Mouse (Mus musculus) ovary, postnatal 36 days (tissue): ENCODE results near the gene Spc24.
"Not testable (repeated sequence)": the region's sequence is repeated elsewhere in the genome, so short reads cannot be mapped to it uniquely, and the experiment has no call there.

Experiments
- DNase-seq: peaks from one replicate; pipeline ENCODE4 v3.0.0; 2022; ENCODE audit warnings: low spot score, mixed read lengths

Gene Spc24

DNA sequence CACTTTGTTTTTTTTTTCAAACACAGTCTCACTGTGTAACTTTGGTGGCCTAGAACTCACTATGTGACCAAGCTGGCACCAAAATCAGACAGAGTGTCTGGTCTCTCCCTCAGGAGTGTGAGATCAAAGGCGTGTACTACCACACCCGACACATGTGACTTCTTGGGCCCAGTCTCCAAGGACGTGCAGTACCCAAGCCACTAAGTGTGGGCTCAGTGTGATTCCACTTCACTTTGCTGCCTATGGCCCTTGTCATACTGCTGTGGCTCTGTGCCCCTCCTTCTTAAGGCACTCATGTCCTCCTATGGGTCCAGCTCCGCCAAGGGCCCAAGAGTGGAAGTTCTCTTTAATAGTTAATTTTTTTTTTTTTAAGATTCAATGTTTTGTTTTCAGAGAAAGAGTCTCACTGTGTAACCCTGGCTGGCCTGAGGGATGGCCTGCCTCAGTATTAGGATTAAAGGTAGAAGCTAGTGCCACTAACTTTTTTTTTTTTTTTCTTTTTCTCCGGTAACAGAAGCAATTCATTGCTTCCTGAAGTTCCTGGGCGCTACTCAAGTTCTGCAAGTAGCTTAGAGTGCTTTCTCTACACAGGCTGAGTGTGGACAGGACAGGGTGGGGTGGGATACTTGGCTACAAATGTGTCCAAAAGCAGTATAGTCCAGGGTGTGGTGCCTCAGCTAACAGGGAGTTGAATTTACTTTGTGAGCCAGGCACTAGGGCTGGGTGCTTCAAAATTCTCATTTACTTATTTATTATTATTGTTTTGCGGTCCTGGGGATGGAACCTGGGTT is 24.6 kb upstream of the Spc24 start:
- no peak for DNase-seq

DNA sequence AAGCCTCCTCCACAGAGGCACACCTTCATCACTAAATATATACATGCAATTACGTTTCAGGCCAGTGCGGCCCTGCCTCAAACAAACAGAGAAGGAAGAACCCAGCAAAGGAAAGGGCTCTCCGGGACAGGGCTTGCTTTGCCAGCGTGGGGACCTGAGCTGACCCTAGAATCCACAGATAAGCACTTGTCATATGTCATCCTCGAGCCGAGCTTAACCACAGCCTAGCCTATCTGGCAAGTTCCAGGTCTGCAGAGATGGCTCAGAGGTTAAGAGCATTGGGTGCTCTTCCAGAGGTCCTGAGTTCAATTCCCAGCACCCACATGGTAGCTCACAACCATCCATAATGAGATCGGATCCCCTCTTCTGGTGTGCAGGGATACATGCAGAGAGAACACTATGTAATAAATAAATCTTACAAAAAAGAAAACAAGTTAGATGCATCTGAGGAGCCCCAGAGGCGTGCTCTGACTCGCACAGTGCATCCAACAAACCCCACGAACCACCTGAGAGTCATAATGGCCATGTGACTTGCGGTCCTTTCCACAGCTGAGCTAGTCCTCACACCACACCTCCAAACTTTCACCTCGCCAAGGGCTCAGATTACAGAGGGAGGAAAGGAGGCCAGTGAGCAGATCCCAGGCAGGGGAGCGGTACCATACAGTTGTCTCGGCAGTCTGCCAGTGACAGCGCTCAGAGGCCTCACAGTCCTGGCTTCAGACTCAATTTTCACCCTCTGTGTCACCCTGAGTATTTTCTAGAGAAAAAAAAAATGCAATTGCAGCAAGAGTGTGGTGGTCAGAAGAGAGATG is 21.8 kb upstream of the Spc24 start:
- DNase-seq = no peak

DNA sequence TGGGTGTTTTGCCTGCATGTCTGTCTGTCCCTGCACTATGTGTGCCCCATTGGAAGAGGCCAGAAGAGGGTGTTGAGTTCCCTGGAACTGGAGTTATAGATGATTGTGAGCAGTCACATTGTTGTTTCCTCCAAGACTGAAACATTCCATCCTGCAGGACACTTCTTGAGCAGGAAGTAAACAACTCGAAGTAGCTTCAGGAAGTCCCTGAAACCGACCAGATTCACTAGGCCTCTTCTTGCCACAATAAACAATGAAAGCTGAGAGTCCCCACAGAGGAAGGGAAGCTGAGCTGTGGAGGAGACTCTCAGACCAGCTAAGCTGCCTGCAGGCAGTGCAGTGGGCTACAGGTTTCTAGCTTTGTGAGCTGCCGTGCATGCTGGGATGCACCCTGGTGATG is 17.6 kb upstream of the Spc24 start:
- no peak for DNase-seq

DNA sequence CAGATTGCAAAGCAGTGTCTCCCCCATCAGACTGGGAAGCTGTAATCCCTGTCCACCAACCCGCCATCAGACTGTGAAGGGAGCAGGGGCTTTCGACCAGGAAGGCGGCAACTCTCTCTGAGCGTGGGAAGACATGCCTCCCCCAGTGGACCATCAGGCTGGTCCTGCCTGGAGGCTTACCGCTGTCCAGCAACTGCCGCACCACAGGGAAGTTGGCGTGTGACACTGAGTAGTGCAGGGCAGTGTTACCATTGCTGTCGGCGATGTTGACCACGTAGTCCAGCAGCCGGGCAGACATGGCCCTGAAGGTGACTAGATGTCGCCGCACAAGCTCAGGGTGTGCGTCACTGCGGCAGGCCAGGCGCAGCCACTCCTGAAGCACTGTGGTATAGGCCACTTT is 14.2 kb upstream of the Spc24 start:
- no peak for DNase-seq

DNA sequence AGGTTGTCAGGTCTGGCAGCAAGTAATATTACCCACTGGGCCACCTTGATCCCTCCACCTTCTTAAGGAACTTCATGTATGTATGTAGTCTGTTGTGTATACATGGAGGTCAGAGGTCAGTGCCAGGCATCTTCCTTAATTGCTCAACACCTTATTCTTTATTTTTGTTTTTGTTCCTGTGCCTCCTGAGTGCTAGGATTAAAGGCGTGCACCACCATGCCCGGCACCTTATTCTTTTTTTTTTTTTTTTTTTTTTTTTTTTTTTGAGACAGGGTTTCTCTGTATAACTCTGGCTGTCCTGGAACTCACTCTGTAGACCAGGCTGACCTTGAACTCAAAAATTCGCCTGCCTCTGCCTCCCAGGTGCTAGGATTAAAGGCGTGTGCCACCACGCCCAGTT is 13.3 kb upstream of the Spc24 start:
- DNase-seq = not testable (repeated sequence)

DNA sequence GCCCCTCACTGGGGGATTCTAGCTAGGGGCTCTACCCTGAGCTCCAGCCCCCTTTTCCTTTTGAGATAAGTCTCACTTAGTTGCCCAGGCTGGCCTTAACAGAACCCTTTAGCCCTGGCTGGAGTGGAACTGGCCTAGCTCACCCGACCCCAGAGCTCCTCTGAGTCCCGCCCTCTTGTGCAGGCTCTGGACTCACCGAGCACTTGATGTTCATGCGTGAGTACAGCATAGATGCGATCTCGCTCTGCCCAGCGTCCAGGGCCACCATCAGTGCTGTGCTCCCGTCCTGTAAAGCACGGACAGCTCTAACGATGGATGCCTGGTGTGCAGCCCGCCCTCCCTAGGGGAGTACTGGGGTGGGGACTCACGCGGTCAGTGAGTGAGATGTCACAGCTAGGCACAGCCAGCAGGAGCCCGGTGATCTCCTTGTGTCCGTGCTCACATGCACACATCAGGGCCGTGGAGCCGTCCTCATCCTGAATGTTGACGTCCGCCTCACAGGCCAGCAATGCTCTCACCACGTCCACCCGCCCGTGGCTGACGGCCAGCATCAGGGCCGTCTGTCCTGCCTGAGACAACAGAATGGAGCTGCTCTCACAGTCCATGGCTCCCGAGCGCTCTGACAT is 9.6 kb upstream of the Spc24 start:
- DNase-seq = peak; percentile 54

DNA sequence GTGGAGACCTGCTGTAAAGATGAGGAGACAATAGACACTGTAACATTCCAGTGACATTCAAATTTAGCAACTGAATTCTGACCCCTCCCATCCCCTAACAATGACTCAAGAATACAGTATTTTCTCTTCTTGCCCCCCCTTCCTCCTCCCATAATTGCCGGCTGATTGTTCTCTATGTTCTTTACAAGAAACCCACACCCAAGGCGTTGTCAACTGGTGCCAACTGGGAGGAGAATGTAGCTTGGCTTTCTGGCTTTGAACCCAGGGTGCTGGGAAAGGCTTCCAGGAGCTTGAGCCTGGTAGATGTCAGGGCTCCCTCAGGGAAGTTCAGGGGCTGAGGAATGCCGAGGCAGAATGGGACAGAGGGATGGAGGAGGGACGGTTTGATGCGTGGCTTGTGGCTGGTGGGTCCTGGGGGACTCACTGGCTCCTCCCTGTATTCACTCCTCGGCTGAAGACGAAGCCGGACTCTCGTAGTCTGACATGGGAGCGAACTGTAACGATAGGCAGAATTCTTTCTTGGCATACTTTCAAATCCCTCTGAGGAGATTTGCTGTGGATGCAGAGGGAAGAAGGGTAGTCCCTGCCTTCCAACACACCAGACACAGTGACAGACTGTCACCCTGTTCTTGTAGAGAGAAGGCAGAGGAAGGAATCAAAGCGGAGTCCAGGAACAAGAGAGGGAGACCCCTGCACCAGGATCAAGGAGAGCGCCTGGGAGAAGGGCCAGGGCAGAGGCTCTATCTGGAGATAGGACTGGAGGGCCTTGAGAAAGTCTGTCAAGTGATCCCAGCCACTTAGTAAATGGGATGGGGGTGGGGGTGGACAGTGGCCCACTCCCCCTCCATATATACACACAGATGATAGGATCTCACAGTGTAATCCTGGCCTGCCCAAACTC is 8.7 kb upstream of the Spc24 start:
- DNase-seq = peak; percentile 43

DNA sequence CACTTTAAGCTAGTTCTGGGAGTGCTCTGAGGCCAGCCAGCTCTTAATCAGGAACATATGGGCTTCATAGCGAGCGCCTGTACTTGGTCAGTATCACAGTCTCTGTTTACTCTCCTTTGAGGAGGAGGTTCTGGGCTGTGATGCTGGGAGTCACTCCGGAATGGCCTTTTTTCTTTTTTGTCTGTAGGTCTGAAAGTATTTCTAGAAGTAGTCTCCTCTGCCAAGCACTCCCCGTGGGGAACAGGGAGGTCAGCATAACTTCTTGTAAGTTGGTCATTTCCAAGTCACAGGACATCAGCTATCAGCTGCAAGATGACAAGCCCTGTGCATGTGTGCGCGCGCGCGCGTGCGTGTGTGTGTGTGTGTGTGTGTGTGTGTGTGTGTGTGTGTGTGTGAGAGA is 7.8 kb upstream of the Spc24 start:
- DNase-seq = no peak

DNA sequence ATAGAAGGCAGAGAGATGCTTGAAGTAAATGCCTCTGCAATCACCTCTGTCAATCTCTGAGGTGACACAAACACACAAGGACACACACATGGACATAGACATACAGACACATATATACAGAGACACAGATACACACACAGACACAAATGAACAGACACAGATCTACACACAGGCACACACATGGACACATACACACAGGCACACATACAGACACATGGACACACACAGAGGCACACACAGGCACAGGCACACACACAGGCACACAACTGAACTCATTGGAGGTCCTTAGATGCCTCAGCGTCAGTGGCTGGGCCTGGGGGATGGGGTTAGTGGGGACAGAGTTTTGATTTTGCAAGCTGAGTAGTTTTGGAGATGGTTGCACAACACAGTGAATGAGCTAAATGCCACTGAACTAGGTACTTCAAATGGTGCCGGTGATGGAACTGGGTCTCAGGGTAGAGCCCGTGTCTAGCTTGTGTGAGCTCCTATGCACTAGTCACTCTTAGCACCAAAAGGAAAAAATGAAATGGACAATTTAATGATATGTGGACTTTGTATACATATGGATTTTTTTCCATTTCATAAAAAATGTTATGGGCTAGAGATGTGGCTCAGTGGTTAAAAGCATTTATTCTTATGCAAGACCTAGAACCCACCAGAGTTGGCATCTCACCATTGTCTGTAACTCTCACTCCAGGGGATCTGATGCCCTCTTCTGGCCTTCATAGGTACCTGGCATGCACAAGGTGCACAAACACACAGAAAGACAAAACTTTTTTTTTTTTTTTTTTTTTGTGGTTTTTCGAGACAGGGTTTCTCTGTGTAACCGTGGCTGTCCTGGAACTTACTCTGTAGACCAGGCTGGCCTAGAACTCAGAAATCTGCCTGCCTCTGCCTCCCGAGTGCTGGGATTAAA is 4.2 kb upstream of the Spc24 start:
- DNase-seq = no peak

DNA sequence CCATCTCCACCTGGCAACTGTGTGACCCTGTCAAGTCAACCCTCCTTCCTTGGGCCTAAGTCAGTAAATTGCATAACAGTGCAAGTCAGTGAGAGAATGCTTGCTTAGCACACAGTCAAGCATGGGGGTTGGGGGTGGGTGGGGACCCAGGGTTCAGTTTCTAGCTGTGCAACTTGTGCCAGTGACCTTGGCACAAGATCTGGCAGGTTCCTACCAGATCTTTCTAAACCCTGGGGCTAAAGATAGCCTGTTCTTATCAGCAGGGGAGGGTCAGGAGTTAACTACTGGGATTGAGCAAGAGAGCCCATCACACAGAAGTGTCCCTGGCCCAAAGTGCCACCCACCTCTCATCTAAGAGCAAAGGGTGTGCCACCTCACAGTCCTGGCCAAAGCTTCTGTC is 2.0 kb upstream of the Spc24 start:
- no peak for DNase-seq

DNA sequence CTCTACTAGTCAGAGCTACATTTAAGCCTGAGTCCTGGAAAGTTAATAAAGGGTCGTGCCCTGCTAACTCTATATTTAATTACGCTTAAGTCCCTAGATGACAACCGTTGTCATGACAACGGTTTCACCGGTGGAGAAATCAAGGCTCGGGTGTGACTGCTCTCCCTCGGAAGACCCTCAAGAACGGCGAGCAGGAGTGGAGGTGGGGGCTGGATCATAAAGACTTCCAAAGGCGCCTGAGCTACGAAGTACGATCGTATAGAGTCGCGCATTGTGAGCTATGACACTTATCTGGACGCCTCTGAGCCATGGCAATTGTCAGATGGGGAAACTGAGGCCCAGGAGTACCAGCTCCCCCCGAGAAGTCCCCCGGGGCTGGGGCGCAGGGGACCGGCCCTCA is 385 bp downstream of the Spc24 start:
- no peak for DNase-seq

DNA sequence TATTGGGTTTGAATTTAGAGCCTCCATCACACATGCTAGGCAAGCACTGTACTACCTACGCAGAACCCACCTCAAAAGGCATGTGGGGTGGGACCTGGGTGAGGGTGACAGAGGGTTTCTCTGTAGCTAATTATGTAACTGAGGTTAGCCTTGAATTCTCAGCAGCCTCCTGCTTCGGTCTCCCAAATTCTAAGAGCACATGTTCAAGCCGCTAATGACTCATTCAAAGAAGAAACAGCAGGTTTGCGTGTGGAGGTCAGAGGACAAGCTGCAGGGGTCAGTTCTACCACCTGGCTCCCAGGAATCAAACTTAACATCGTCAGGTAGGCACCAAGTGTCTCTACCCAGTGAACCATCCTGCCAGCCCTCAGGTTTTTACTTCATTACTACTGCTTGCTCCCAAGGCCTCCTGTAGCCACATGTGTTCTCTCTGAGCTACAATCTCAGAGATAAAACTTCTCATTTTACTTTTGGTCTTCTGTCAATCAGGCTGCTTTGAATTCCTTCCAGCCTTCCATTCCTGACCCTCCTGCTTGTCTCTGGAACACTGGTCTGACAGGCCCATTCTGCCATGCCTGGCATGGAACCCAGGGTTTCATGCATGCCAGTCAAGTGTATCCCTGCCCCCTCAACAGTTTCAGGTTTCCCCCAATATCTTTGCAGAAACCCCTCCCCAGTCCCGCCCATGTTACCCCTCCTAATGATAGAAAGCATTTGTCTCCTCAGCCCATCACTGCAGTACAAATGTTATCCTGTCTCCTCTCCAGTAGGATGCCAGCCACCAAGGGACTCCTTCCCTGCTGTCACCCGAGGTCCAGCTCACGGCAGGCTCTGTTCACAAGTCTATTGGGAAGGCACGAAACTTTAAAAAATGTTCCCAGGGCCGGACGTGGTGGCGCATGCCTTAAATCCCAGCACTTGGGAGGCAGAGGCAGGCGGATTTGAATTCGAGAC is 1.2 kb downstream of the Spc24 start:
- DNase-seq = no peak

DNA sequence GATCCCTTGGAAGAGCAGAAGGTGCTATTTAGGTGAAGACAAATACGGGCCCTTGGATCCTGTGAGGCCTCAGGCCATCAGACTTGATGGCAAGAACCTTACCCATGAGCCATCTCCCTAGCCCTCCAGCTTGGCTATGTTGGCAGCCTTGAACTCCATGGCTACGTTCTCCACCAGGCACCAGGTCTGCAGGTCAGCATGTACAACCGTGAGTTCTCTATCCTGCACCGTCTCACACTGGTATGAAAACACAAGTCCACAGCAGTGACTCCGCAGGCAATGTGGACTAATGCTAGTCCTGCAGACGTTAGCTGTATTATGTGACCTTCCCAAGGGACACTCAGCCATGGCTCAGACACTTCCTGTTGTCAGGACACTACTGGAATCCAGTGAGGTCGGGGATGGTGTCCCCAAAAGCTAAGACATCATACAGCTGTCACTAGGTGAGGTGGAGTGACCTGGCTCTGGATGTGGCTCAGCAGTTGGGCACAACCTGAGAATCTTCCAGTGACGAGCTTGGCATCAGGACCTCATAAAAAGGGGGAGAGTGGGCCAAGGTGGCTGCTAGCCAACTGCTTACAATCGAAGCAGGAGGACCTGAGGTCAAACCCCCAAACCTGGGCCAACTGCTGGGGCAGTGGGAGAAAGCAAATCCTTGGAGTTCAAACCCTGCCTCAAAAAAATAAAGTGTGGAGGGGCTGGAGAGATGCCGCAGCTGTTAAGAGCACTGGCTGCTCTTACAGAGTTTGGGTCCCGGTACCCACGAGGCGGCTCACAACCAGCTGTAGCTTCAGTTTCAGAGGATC is 5.4 kb downstream of the Spc24 start:
- no peak for DNase-seq

DNA sequence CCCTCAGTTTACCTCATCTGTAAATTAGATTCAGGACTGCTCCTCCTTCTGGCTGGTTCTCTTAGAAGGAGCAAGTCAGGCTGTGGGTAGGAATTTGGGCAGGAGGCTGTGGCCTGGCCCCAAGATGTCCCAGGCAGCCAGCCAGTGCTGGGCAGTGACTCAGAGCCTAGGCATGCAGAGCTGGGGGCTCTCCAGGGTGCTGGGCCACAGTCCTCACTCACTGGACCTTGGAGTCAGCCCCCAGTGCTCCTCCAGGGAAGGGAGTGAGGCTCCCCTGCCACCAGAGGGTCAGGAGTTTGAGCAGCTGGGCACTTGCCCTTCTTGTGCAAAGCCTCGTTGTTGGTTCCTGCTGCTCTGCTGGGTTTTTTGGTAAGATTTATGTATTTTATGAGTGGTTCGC is 6.1 kb downstream of the Spc24 start:
- DNase-seq = peak; percentile 80

DNA sequence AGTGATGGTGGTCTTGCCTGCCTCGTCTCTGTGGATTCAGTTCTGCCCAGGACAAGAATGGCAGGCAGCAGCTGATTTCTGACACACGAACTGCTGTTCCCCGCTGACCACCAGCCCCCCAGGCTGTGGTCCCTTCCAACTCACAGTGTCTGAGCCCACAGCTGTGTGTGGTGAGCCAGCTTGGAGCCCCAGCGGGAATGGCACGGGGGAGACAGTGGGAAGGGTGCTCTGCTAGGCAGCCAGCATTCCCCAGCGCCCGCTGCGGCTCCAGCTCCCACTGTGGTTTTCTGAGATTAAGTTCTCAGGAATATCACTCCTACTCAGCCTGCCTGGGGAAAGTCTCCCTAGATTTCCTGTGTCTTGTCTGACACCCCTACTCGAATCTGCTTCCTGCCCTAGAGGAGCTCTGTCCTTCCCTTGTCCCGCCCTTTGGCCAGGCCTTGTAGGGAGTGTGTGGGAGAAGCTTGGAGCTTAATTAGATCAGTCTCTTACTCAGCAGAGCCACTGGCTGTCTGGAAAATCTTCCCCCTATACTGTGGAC is 7.8 kb downstream of the Spc24 start:
- DNase-seq = peak; percentile 48

DNA sequence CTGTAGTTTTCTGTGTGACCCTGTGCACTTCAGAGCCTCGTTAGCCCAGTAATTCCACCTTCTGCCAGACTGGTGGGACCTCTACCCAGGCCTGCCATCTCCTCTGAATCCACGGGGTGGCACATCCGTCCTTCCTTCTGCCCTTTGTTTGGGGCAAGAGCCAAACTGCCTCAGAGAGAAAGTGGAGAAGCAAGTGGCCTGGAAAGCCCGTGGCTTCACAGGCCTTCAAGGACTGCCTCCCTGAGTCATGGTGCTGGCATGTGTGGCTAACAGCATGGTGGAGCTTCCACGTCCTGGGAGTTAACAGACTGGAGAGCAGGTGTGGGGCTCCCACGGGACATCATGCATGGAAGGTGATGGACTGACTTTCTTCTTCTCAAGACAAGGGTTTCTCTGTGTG is 8.8 kb downstream of the Spc24 start:
- peak; percentile 55 for DNase-seq

DNA sequence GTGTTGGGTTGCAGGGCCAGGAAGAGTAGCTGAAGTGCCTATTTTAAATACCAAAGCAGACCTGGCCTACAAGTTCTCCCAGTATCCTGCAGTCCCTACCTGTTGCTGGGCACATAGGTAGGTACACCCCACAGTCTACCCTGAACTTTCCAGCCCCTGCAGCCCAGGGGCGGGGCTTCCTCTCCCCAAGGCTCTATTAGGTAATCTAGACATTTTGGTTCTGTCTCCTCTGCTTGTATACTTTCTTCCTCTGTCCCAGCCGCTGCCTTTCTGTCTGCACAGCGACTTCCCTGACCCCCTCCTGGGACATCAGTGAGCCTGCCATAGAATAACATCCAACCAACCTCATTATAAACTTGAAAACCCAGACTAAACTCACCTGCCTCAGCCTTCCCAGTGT is 9.7 kb downstream of the Spc24 start:
- no peak for DNase-seq

DNA sequence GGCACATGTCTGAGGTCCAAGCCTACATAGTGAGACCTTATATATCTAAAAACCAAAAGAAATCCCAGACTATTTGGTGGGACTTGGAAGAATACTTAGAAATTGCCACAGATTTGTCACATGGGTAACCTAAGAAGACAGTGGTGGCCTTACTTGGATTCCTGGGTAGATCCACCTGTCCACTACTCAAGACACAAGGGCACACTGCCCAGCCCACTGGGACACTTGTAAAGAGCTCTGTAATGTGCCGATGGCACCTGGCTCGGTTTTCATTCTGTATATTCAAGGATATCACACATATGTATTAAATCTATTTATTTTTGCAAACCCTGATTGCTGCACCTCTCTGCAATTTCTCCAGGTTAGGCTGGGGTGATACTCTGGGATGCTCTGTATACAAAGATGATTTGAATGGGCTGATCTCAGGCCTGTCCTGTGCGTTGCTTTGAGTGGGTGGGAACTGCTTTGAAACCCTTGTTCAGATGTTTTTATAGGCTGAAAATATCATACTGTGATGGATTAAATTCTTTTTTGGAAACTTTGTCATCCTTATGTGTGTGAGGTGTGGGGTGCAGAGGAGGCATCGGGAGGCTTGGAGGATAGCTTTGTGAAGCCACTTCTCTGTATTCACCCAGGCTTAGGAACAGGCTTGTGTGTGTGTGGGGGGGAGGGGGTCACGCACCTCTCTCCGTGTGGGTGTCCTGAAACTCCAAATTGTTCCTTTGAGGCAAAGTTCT is 10.6 kb downstream of the Spc24 start:
- no peak for DNase-seq
